Mouse (Mus musculus) limb, embryonic 13.5 days (tissue): ENCODE results near the gene Batf2. TPM values are rescaled to one million over a fixed set of nuclear protein-coding genes. Genes with fewer than 3 reads are reported as not detected.
A peak's percentile ranks its signal among the peaks of the same experiment; 100 is the strongest.

Experiments
- ATAC-seq: fragments of 200-750 bp; cut with Nextera tagmentation; 2 replicates; pipeline ENCODE4 v1.8.0; 2017; ENCODE audit warnings: low read depth, moderate number of reproducible peaks, moderate TSS enrichment; ENCODE audit not compliant: low FRiP score
- H3K27ac ChIP-seq: fragments of 300-500 bp; sonication (generic); 2 replicates; pipeline ENCODE4 v1.5.1; 2015; ENCODE audit warnings: inconsistent platforms, mild to moderate bottlenecking, moderate library complexity
- H3K27me3 ChIP-seq: fragments of 300-500 bp; sonication (generic); 2 replicates; pipeline ENCODE4 v1.6.1; 2015; ENCODE audit warnings: mild to moderate bottlenecking, inconsistent platforms
- H3K36me3 ChIP-seq: fragments of 300-500 bp; sonication (generic); 2 replicates; pipeline ENCODE4 v1.6.1; 2015; ENCODE audit warnings: inconsistent platforms, mild to moderate bottlenecking, moderate library complexity
- H3K4me1 ChIP-seq: fragments of 300-500 bp; sonication (generic); 2 replicates; pipeline ENCODE4 v1.6.1; 2015; ENCODE audit warnings: inconsistent platforms
- H3K4me2 ChIP-seq: fragments of 300-500 bp; sonication (generic); replicated peaks from 2 replicates; pipeline ENCODE4 v1.6.1; 2015; ENCODE audit warnings: inconsistent platforms, mild to moderate bottlenecking, moderate library complexity
- H3K4me3 ChIP-seq: fragments of 300-500 bp; sonication (generic); 2 replicates; pipeline ENCODE4 v1.5.1; 2015; ENCODE audit warnings: moderate library complexity, mild to moderate bottlenecking, inconsistent platforms
- H3K9ac ChIP-seq: fragments of 300-500 bp; sonication (generic); 2 replicates; pipeline ENCODE4 v1.6.1; 2015; ENCODE audit warnings: mild to moderate bottlenecking, inconsistent platforms
- H3K9me3 ChIP-seq: fragments of 300-500 bp; sonication (generic); 2 replicates; pipeline ENCODE4 v1.6.1; 2016; ENCODE audit warnings: inconsistent platforms
- WGBS: fragments of 180-500 bp; shearing (Covaris S2); methylation state at CpG from one replicate; pipeline ENCODE4 v1.1.7; 2015; 5-methylcytosine and 5-hydroxymethylcytosine counted together
- polyA plus RNA-seq: library from polyadenylated mRNA; unstranded; fragments of >200 nt; fragmentation: Nextera tagmentation; extraction: Ambion mirVana; gene quantifications from 2 replicates; pipeline ENCODE4 v1.2.1, GENCODE M21; 2015

Batf2 gene
- polyA plus RNA-seq, 1 experiment from 2014 or later = not detected

DNA sequence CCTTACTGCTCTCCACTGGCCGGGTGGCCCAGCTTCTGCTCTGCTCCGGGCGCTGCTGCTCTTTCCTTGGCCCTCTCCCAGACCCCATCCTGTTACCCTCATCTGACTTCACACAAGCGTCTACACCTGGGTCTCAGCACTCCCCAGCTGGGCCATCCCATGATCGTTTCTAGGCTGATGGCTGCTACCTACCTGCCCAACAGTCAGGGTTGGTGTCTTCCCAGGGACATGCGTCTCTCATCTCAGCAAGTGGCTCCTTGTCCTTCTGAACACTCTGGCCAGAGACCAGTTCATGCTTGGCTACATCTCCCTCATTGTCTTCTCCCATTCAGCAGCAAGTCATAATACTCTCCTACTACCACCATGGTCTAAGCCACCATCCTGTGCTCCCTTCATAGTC lies 1.1 kb upstream of the Batf2 start:
- Histone ChIP-seq H3K4me3 (peak overlapping the region; percentile 67), H3K9ac (peak overlapping the region; percentile 89; the same call in 1 of the 2 replicates), H3K36me3 (peaks cover 34% of the 10 kb centered on the region), H3K4me1 (peaks cover 13% of the 10 kb centered on the region), H3K27ac (no peak overlapping the region), H3K4me2 (peak overlapping the region; percentile 85), H3K9me3 (no peaks in the 10 kb centered on the region), H3K27me3 (no peaks in the 10 kb centered on the region)
- ATAC-seq = no peak
- whole genome bisulfite sequencing = 91% methylated on average over 6 of the region's 6 CpGs

DNA sequence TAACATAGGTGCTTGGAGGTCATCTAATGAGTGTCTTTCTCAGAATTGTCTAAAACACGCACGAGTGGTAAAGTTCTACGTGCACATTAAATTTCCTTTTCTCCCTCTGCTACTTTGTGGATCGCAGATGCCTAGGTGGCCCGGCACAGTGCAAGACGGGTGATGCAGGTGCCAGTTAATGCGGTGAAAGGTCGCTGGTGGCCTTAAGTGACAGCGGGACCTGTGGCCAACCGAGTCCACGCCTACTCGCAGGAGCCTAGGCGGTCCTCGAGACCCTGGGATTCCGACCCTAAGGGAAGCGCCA lies 457 bp upstream of the Batf2 start:
- Histone ChIP-seq H3K4me1 (peaks cover 13% of the 10 kb centered on the region), H3K4me2 (peak overlapping the region; percentile 85), H3K9ac (peak overlapping the region; percentile 89), H3K27me3 (no peaks in the 10 kb centered on the region), H3K27ac (peak overlapping the region; percentile 96), H3K36me3 (peaks cover 28% of the 10 kb centered on the region), H3K4me3 (peak overlapping the region; percentile 67), H3K9me3 (no peaks in the 10 kb centered on the region)
- ATAC-seq = no peak
- WGBS = 5% methylated on average over 16 of the region's 16 CpGs

DNA sequence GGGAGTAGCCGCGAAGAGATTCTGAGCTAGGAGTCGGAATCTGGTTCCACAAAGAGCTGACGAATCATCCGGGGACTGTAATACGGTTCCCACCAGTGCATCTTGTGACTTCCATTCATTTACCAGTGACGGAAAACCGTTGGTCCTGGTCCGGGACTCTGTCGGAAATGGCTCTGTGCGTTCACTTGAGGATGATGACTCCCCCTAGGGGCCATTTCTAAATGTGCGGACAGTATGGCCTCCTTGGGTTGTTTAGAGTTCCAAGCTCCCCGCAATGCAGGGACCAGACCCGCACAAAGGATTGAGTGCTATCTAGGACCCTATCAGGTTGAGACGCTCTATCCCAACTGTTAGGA lies 589 bp downstream of the Batf2 start, which contains the start of gene Arl2:
Gene Arl2, minus strand, starts transcription at position 155 of the 356 bp plus-strand sequence.
- Histone ChIP-seq H3K27me3 (no peaks in the 10 kb centered on the region), H3K36me3 (peaks cover 17% of the 10 kb centered on the region), H3K4me3 (peak within 1 kb of the TSS; percentile 67), H3K9ac (peak within 1 kb of the TSS; percentile 89), H3K4me1 (peaks cover 13% of the 10 kb centered on the region), H3K4me2 (peak within 1 kb of the TSS; percentile 85), H3K27ac (peak within 1 kb of the TSS; percentile 96), H3K9me3 (no peaks in the 10 kb centered on the region)
- peak; percentile 72 for ATAC-seq
- 1% methylated on average over 15 of the region's 15 CpGs for WGBS

DNA sequence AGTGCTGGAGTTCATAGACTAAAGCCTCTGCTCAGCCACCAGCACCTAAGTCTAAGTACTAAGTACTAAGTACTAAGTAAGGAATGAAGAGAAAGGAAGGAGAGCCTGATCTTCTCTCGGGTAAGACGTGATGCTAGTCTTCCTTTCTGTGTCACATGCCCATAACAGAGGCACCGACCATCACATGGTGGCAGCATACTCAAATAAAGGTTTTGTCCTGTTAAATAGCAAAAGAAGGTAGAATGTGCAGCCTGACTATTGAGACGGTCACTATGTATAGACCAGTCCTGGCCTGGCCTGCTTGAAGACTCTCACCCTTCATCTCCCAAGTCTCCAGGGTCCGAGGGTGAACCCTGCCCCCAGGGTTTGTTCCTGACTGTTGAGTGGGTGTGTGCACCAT lies 4.1 kb downstream of the Batf2 start:
- Histone ChIP-seq H3K9me3 (no peaks in the 10 kb centered on the region), H3K4me2 (no peak overlapping the region), H3K27ac (no peak overlapping the region), H3K27me3 (no peaks in the 10 kb centered on the region), H3K4me1 (peaks cover 8% of the 10 kb centered on the region), H3K9ac (no peak overlapping the region), H3K36me3 (no peaks in the 10 kb centered on the region), H3K4me3 (no peak overlapping the region)
- ATAC-seq = no peak
- WGBS = 63% methylated on average over 5 of the region's 5 CpGs

DNA sequence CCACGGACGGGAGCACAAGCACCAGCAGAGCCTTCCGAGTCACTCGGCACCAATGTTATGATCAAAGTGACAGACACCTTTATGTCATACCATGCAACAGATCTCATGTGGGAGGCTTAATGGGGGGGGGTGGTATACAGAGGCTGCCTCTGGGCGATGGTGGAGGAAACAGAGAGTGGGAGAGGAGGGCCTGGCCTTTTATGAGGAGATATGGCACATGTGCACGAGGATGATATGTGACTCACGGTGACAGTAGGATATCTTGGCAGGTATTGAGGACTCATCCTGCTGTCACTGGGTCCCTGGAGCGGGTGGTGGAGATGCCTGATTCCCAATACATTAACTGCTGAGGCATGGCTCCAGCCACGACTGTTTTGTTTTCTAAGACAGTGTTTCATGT lies 14.4 kb downstream of the Batf2 start:
- WGBS = 87% methylated on average over 9 of the region's 9 CpGs
- Histone ChIP-seq H3K4me1 (no peaks in the 10 kb centered on the region), H3K9me3 (no peaks in the 10 kb centered on the region), H3K4me2 (no peak overlapping the region), H3K27ac (no peak overlapping the region), H3K27me3 (no peaks in the 10 kb centered on the region), H3K9ac (no peak overlapping the region), H3K36me3 (no peaks in the 10 kb centered on the region), H3K4me3 (no peak overlapping the region)
- ATAC-seq = no peak

DNA sequence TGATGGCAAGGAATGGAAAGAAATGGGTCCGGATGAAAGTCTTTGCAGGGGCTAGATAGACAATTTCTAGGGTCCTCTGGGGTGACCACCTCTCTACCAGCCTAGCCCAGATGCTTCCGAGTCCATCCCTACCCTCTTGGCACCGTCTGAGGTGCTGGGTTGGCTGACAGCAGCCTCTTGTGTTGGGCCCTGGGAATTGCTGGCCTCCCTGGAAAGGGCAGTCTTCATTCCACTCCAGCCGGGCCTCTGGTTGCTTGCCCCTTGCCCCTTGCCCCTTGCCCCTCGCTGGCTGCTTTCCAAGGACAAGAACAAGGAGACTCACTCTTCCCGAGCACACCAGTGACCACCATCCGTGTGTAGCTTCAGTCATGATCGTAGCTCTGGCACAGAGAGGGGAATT lies 15.6 kb downstream of the Batf2 start:
- H3K27me3 ChIP-seq = no peaks in the 10 kb centered on the region
- H3K36me3 ChIP-seq = no peaks in the 10 kb centered on the region
- no peaks in the 10 kb centered on the region for H3K9me3 ChIP-seq
- no peak overlapping the region for H3K4me3 ChIP-seq
- H3K4me2 ChIP-seq = no peak overlapping the region
- no peaks in the 10 kb centered on the region for H3K4me1 ChIP-seq
- no peak overlapping the region for H3K27ac ChIP-seq
- ATAC-seq = no peak
- 68% methylated on average over 8 of the region's 8 CpGs for WGBS
- no peak overlapping the region for H3K9ac ChIP-seq

DNA sequence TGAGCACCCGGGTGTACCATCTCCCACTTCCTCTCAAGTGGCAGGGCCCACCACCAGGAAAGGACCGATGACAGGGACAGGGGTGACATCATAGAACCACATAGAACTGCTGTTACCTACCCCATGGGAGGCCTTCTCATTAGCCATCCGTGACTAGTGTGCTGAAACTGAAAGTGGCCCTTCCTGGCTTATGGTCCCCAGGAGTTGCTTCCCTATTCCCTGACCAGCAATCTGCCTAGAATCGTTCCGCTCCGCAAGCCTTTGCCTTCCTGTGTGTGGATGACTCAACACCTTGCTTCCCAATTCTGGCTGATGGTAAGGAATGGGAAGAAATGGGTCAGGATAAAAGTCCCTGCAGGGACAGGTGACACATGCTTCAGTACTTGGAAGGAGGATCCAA lies 16.4 kb downstream of the Batf2 start:
- ATAC-seq = no peak
- H3K4me1 ChIP-seq = no peaks in the 10 kb centered on the region
- WGBS = 68% methylated on average over 6 of the region's 6 CpGs
- H3K36me3 ChIP-seq = no peaks in the 10 kb centered on the region
- no peaks in the 10 kb centered on the region for H3K27me3 ChIP-seq
- H3K9ac ChIP-seq = no peak overlapping the region
- no peaks in the 10 kb centered on the region for H3K9me3 ChIP-seq
- H3K27ac ChIP-seq = no peak overlapping the region
- H3K4me3 ChIP-seq = no peak overlapping the region
- H3K4me2 ChIP-seq = no peak overlapping the region

DNA sequence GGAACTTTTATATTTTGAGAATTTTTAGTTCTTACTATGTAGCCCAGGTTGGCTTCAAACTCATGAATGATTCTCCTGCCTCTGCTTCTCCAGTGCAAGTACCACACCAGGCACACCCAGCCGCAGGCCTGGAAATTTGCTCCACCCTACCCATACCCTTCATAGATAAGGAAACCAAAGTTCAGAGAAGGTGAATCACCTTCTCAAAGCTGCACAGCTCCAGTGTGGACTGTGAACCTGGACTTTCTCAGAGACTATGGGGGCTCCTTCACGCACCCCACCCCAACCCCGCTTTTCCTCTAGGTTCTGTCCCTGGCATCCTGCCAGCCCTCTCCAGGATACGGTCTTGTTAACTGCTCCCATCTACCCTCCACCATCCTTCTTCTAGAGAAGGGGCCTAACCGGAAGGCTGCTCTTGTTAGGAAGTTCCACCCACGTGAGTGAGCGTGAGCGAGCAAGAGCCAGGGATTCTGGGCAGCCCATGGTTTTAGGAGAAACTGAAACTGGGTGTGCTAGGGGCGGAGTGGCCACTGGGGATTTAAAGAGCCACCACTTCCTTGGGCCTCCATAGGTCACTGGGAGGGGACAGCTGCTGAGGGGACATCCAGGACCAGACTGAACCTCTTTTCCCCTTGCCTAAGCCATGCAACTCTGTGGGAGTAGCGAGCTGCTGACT lies 23.2 kb downstream of the Batf2 start:
- H3K36me3 ChIP-seq = no peaks in the 10 kb centered on the region
- H3K9me3 ChIP-seq = no peaks in the 10 kb centered on the region
- H3K27ac ChIP-seq = no peak overlapping the region
- peaks cover 3% of the 10 kb centered on the region; the same call in 1 of the 2 replicates for H3K4me1 ChIP-seq
- 66% methylated on average over 10 of the region's 10 CpGs for WGBS
- H3K27me3 ChIP-seq = no peaks in the 10 kb centered on the region
- no peak overlapping the region for H3K4me2 ChIP-seq
- H3K4me3 ChIP-seq = no peak overlapping the region
- no peak for ATAC-seq
- no peak overlapping the region for H3K9ac ChIP-seq

DNA sequence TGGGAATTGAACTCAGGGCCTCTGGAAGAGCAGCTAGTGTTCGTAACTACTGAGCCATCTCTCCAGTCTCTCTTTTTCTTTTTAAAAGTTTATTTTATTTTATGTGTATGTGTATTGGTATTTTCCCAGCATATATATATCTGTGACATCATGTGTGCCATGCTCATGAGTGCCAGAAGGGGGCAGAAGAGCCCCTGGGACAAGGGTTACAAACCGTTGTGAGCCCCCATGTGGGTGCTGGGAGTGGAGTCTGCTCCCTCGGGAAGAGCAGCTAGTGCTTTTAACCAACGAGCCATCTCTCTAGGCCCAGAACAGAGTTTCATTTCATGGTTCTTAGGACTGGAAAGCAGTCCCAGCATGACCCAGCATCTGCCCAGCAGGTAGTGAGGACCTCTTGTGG lies 26.0 kb downstream of the Batf2 start:
- H3K9me3 ChIP-seq = no peaks in the 10 kb centered on the region
- peaks cover 3% of the 10 kb centered on the region; the same call in 1 of the 2 replicates for H3K4me1 ChIP-seq
- no peak overlapping the region for H3K4me3 ChIP-seq
- no peaks in the 10 kb centered on the region for H3K36me3 ChIP-seq
- no peak overlapping the region for H3K9ac ChIP-seq
- H3K4me2 ChIP-seq = no peak overlapping the region
- 80% methylated on average over 4 of the region's 4 CpGs for WGBS
- no peak for ATAC-seq
- no peak overlapping the region for H3K27ac ChIP-seq
- H3K27me3 ChIP-seq = no peaks in the 10 kb centered on the region

DNA sequence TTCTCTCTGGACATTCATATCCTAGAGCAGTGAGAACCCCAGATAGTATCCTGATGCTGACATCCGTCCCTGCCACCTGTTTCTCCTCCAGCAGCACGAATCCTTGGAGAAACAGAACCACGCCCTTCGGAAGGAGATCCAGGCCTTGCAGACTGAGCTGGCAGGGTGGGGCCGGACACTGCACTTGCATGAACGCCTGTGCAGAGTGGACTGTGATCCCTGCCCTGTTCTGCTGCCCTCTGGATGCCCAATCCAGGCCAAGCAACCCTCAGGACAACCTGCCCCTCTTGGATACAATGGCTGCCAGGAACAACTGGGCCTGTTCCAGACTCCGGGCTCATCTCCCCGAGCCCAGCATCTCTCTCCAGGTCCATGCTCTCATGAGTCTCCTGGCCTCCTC lies 30.4 kb downstream of the Batf2 start:
- Histone ChIP-seq H3K4me2 (no peak overlapping the region), H3K9me3 (no peaks in the 10 kb centered on the region), H3K36me3 (no peaks in the 10 kb centered on the region), H3K4me3 (no peak overlapping the region), H3K9ac (no peak overlapping the region), H3K4me1 (no peaks in the 10 kb centered on the region), H3K27me3 (no peaks in the 10 kb centered on the region), H3K27ac (no peak overlapping the region)
- ATAC-seq = no peak
- 83% methylated on average over 8 of the region's 8 CpGs for WGBS

DNA sequence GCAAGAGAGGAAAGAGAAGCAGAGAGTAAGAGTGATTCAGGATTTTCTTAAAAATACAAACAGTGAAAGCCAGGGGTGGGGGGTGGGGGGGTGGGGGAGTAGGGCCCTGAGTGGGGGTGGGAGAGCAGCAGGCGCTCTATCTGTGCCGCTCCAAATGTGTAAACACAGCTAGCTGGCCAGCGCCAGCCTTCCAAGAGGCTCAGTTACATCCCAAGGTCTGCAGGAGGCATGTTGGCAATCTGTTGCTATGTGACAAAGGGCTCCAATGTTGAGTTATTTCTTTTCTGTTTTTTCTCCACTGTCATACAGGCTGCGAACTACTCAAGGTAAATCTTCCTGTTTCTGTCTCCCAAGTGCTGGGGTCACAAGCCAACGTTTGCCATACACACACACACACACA lies 34.0 kb downstream of the Batf2 start:
- Histone ChIP-seq H3K27ac (no peak overlapping the region), H3K4me3 (no peak overlapping the region), H3K9ac (no peak overlapping the region), H3K4me2 (no peak overlapping the region), H3K9me3 (no peaks in the 10 kb centered on the region), H3K27me3 (no peaks in the 10 kb centered on the region), H3K4me1 (no peaks in the 10 kb centered on the region), H3K36me3 (no peaks in the 10 kb centered on the region)
- ATAC-seq = no peak
- WGBS = 34% methylated on average over 5 of the region's 5 CpGs

DNA sequence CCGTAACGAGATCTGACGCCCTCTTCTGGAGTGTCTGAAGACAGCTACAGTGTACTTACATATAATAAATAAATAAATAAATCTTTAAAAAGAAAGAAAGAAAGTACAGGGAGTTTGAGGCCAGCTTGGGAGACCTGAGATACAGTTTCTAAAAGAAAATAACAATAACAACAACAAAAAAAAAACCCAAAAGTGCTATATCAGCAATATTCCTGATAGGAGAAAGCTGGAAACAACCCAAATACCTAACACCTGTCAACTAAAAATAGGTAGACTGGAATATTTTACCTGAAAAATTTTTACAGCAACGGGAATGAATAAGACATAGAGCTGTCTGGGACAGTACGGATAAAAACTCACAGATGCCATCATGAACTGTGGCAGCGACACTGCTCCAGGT lies 38.0 kb downstream of the Batf2 start:
- ATAC-seq = no peak
- 89% methylated on average over 6 of the region's 6 CpGs for WGBS
- 0 out of 2 replicates have a peak, but pooled peaks cover 3% of the 10 kb centered on the region for H3K4me1 ChIP-seq

DNA sequence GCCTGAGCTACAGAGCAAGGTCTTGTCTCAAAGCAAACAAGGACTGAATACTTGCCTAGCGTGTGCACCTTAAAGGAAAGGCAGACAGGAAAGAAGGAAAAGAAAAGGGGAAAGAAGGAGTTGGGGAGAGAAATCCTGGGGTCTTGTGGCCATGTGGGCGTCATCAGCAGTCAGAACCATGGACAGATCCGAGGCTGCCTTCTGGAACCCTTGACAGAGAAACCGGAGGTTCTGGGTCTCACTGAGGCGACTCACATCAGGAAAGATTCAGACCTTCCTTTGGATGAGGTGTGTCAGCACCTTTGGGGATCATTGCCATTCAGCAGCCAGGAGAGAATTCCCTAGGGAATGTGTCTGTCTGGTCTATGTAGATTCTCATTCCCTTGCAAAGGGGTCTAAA lies 40.8 kb downstream of the Batf2 start:
- H3K27ac ChIP-seq = no peak overlapping the region
- no peak overlapping the region for H3K4me3 ChIP-seq
- 0 out of 2 replicates have a peak, but pooled peaks cover 3% of the 10 kb centered on the region for H3K4me1 ChIP-seq
- no peaks in the 10 kb centered on the region for H3K9me3 ChIP-seq
- 19% methylated on average over 5 of the region's 5 CpGs for WGBS
- no peaks in the 10 kb centered on the region for H3K27me3 ChIP-seq
- H3K4me2 ChIP-seq = no peak overlapping the region
- no peak for ATAC-seq
- no peaks in the 10 kb centered on the region for H3K36me3 ChIP-seq
- no peak overlapping the region for H3K9ac ChIP-seq

More for the DNA sequence above, 38.0 kb downstream of the Batf2 start:
- Histone ChIP-seq H3K9ac (no peak overlapping the region), H3K36me3 (no peaks in the 10 kb centered on the region), H3K9me3 (no peaks in the 10 kb centered on the region), H3K4me3 (no peak overlapping the region), H3K27me3 (no peaks in the 10 kb centered on the region), H3K4me2 (no peak overlapping the region), H3K27ac (no peak overlapping the region)
